Mouse (Mus musculus): ENCODE results near the gene Lgals3. TPM values are rescaled to one million over a fixed set of nuclear protein-coding genes. Genes with fewer than 3 reads are reported as not detected.
A peak's percentile ranks its signal among the peaks of the same experiment; 100 is the strongest.

Gene Lgals3
- polyA plus RNA-seq, 2 experiments = 49.4 to 111 TPM

GRCm38 (mm10) chr14:47406000-47406399, 38.4 kb downstream of the Lgals3 start:
- no peaks in the 10 kb centered on the region for H3K27me3 ChIP-seq (ENCODE audit: control insufficient read depth, insufficient read depth, low read length)
- TF ChIP-seq POLR2A (IDR thresholded peaks at IDR 0.05; ENCODE audit: borderline replicate concordance, extremely low read depth, insufficient read depth, insufficient read length) = no peak
- DNase-seq (ENCODE audit: low spot score) (no peak), ATAC-seq (ENCODE audit: low FRiP score, low read depth) (no peak)
- 83% methylated on average over 9 of the region's 9 CpGs for WGBS
- no peaks in the 10 kb centered on the region for H3K4me1 ChIP-seq (ENCODE audit: control insufficient read depth, insufficient read depth, low read length)
- H3K9me3 ChIP-seq (ENCODE audit: control insufficient read depth, low read length) = no peaks in the 10 kb centered on the region
- peaks cover 86% of the 10 kb centered on the region for H3K36me3 ChIP-seq (ENCODE audit: control insufficient read depth, insufficient read depth, low read length)
- no peak overlapping the region for H3K9ac ChIP-seq (ENCODE audit: low read depth, low read length, severe bottlenecking)
- no peak overlapping the region for H3K4me3 ChIP-seq (replicated peaks; ENCODE audit: low read length)
- H3K27ac ChIP-seq (replicated peaks; ENCODE audit: low read depth, low read length) = no peak overlapping the region
- no peak overlapping the region for H3K4me2 ChIP-seq (replicated peaks; ENCODE audit: low read depth, low read length, severe bottlenecking)

GRCm38 (mm10) chr14:47417346-47417745, 49.8 kb downstream of the Lgals3 start:
- 39% methylated on average over 3 of the region's 3 CpGs for WGBS
- Histone ChIP-seq H3K36me3 (ENCODE audit: control insufficient read depth, insufficient read depth, low read length) (peaks cover 27% of the 10 kb centered on the region), H3K4me2 (replicated peaks; ENCODE audit: low read depth, low read length, severe bottlenecking) (peak overlapping the region; percentile 58), H3K4me3 (replicated peaks; ENCODE audit: low read length) (peak overlapping the region; percentile 52), H3K4me1 (ENCODE audit: control insufficient read depth, insufficient read depth, low read length) (peaks cover 4% of the 10 kb centered on the region; the same call in 1 of the 2 replicates), H3K27ac (replicated peaks; ENCODE audit: low read depth, low read length) (no peak overlapping the region), H3K9me3 (ENCODE audit: control insufficient read depth, low read length) (no peaks in the 10 kb centered on the region), H3K27me3 (ENCODE audit: control insufficient read depth, insufficient read depth, low read length) (no peaks in the 10 kb centered on the region), H3K9ac (ENCODE audit: low read depth, low read length, severe bottlenecking) (peak overlapping the region; percentile 46)
- ATAC-seq (ENCODE audit: low FRiP score, low read depth) (no peak), DNase-seq (ENCODE audit: low spot score) (no peak)
- TF ChIP-seq POLR2A (IDR thresholded peaks at IDR 0.05; ENCODE audit: borderline replicate concordance, extremely low read depth, insufficient read depth, insufficient read length) = no peak

GRCm38 (mm10) chr14:47417775-47418665, 50.5 kb downstream of the Lgals3 start, which contains the start of gene Dlgap5:
Gene Dlgap5, minus strand, starts transcription at chr14:47418407.
- H3K4me1 ChIP-seq (ENCODE audit: control insufficient read depth, insufficient read depth, low read length) = peaks cover 4% of the 10 kb centered on the region; the same call in 1 of the 2 replicates
- ATAC-seq (ENCODE audit: low FRiP score, low read depth) (peak; percentile 97), DNase-seq (ENCODE audit: low spot score) (peak; percentile 96)
- peak within 1 kb of the TSS; percentile 46 for H3K9ac ChIP-seq (ENCODE audit: low read depth, low read length, severe bottlenecking)
- no peaks in the 10 kb centered on the region for H3K27me3 ChIP-seq (ENCODE audit: control insufficient read depth, insufficient read depth, low read length)
- H3K36me3 ChIP-seq (ENCODE audit: control insufficient read depth, insufficient read depth, low read length) = peaks cover 21% of the 10 kb centered on the region
- H3K27ac ChIP-seq (replicated peaks; ENCODE audit: low read depth, low read length) = no peak within 1 kb of the TSS
- 1% methylated on average over 36 of the region's 36 CpGs for WGBS
- H3K4me3 ChIP-seq (replicated peaks; ENCODE audit: low read length) = peak within 1 kb of the TSS; percentile 52
- no peak for TF ChIP-seq POLR2A (IDR thresholded peaks at IDR 0.05; ENCODE audit: borderline replicate concordance, extremely low read depth, insufficient read depth, insufficient read length)
- peak within 1 kb of the TSS; percentile 58 for H3K4me2 ChIP-seq (replicated peaks; ENCODE audit: low read depth, low read length, severe bottlenecking)
- no peaks in the 10 kb centered on the region for H3K9me3 ChIP-seq (ENCODE audit: control insufficient read depth, low read length)

GRCm38 (mm10) chr14:47418666-47418991, 51.1 kb downstream of the Lgals3 start:
- Histone ChIP-seq H3K27ac (replicated peaks; ENCODE audit: low read depth, low read length) (no peak overlapping the region), H3K4me2 (replicated peaks; ENCODE audit: low read depth, low read length, severe bottlenecking) (peak overlapping the region; percentile 58), H3K4me3 (replicated peaks; ENCODE audit: low read length) (peak overlapping the region; percentile 52), H3K4me1 (ENCODE audit: control insufficient read depth, insufficient read depth, low read length) (peaks cover 4% of the 10 kb centered on the region; the same call in 1 of the 2 replicates), H3K36me3 (ENCODE audit: control insufficient read depth, insufficient read depth, low read length) (peaks cover 21% of the 10 kb centered on the region), H3K9ac (ENCODE audit: low read depth, low read length, severe bottlenecking) (peak overlapping the region; percentile 26), H3K27me3 (ENCODE audit: control insufficient read depth, insufficient read depth, low read length) (no peaks in the 10 kb centered on the region), H3K9me3 (ENCODE audit: control insufficient read depth, low read length) (no peaks in the 10 kb centered on the region)
- ATAC-seq (ENCODE audit: low FRiP score, low read depth) (peak; percentile 25), DNase-seq (ENCODE audit: low spot score) (no peak)
- no peak for TF ChIP-seq POLR2A (IDR thresholded peaks at IDR 0.05; ENCODE audit: borderline replicate concordance, extremely low read depth, insufficient read depth, insufficient read length)
- WGBS = 33% methylated on average over 5 of the region's 5 CpGs

- H3K4me1 ChIP-seq (ENCODE audit: control insufficient read depth, insufficient read depth, low read length) = peaks cover 4% of the 10 kb centered on the region; the same call in 1 of the 2 replicates
- H3K36me3 ChIP-seq (ENCODE audit: control insufficient read depth, insufficient read depth, low read length) = peaks cover 20% of the 10 kb centered on the region
- H3K9ac ChIP-seq (ENCODE audit: low read depth, low read length, severe bottlenecking) = no peak overlapping the region
- no peak for TF ChIP-seq POLR2A (IDR thresholded peaks at IDR 0.05; ENCODE audit: borderline replicate concordance, extremely low read depth, insufficient read depth, insufficient read length)
- ATAC-seq (ENCODE audit: low FRiP score, low read depth) (no peak), DNase-seq (ENCODE audit: low spot score) (no peak)
- no peak overlapping the region for H3K27ac ChIP-seq (replicated peaks; ENCODE audit: low read depth, low read length)
- no peaks in the 10 kb centered on the region for H3K9me3 ChIP-seq (ENCODE audit: control insufficient read depth, low read length)
- 72% methylated on average over 9 of the region's 9 CpGs for WGBS
- H3K27me3 ChIP-seq (ENCODE audit: control insufficient read depth, insufficient read depth, low read length) = no peaks in the 10 kb centered on the region
- no peak overlapping the region for H3K4me3 ChIP-seq (replicated peaks; ENCODE audit: low read length)
- H3K4me2 ChIP-seq (replicated peaks; ENCODE audit: low read depth, low read length, severe bottlenecking) = no peak overlapping the region; the same call in 1 of the 2 replicates
Observed at GRCm38 (mm10) chr14:47419034-47419625, 51.6 kb downstream of the Lgals3 start.
